Mouse (Mus musculus) heart, postnatal 0 days (tissue): ENCODE measurements at regions not wholly inside any gene's neighbourhood (a gene's known extent, or its start where the extent isn't known, plus 50 kb on each side); places are given as distances from the start of the nearest gene placed in this dataset.

Experiments
- CTCF ChIP-seq: IDR thresholded peaks from 2 replicates; pipeline ENCODE4 v1.5.1; 2016; ENCODE audit warnings: antibody characterized with exemption, control low read depth, low read depth
- EP300 ChIP-seq: IDR thresholded peaks from 2 replicates; pipeline ENCODE4 v1.6.1; 2016; ENCODE audit warnings: antibody characterized with exemption, low read depth

GRCm38 (mm10) chr12:26799310-26799709, 330.3 kb downstream of the Cmpk2 start:
- TF ChIP-seq CTCF = no peak
- no peak for TF ChIP-seq EP300
